Mouse (Mus musculus) forebrain, embryonic 12.5 days (tissue): ENCODE measurements around the gene Snx29. TPM values are rescaled to one million over a fixed set of nuclear protein-coding genes. Genes with fewer than 3 reads are reported as not detected.

Source experiments
- ATAC-seq: fragments of 200-750 bp; cut with Nextera tagmentation; 2 replicates; pipeline ENCODE4 v1.8.0; 2017; ENCODE audit warnings: moderate TSS enrichment; ENCODE audit not compliant: low FRiP score
- H3K27ac ChIP-seq: fragments of 300-500 bp; sonication (generic); 2 replicates; pipeline ENCODE4 v1.5.1; 2016; ENCODE audit warnings: mild to moderate bottlenecking
- H3K27me3 ChIP-seq: fragments of 300-500 bp; sonication (generic); 2 replicates; pipeline ENCODE4 v1.6.1; 2016; ENCODE audit warnings: mild to moderate bottlenecking
- H3K36me3 ChIP-seq: fragments of 300-500 bp; sonication (generic); replicated peaks from 2 replicates; pipeline ENCODE4 v1.6.1; 2016; ENCODE audit warnings: mild to moderate bottlenecking
- H3K4me1 ChIP-seq: fragments of 300-500 bp; sonication (generic); 2 replicates; pipeline ENCODE4 v1.6.1; 2016
- H3K4me2 ChIP-seq: fragments of 300-500 bp; sonication (generic); 2 replicates; pipeline ENCODE4 v1.6.1; 2016; ENCODE audit warnings: mild to moderate bottlenecking, moderate library complexity
- H3K4me3 ChIP-seq: fragments of 300-500 bp; sonication (generic); replicated peaks from 2 replicates; pipeline ENCODE4 v1.5.1; 2016; ENCODE audit warnings: mild to moderate bottlenecking
- H3K9ac ChIP-seq: fragments of 300-500 bp; sonication (generic); 2 replicates; pipeline ENCODE4 v1.6.1; 2016; ENCODE audit warnings: mild to moderate bottlenecking
- H3K9me3 ChIP-seq: fragments of 300-500 bp; sonication (generic); 2 replicates; pipeline ENCODE4 v1.6.1; 2016
- WGBS: fragments of 180-500 bp; shearing (Covaris S2); methylation state at CpG from one replicate; pipeline ENCODE4 v1.1.7; 2016; 5-methylcytosine and 5-hydroxymethylcytosine counted together
- polyA plus RNA-seq: library from polyadenylated mRNA; unstranded; fragments of >200 nt; fragmentation: Nextera tagmentation; extraction: Ambion mirVana; gene quantifications from 2 replicates; pipeline ENCODE4 v1.2.1, GENCODE M21; 2016

The Snx29 gene
- polyA plus RNA-seq, 1 experiment from 2014 or later: 16.4 TPM

DNA sequence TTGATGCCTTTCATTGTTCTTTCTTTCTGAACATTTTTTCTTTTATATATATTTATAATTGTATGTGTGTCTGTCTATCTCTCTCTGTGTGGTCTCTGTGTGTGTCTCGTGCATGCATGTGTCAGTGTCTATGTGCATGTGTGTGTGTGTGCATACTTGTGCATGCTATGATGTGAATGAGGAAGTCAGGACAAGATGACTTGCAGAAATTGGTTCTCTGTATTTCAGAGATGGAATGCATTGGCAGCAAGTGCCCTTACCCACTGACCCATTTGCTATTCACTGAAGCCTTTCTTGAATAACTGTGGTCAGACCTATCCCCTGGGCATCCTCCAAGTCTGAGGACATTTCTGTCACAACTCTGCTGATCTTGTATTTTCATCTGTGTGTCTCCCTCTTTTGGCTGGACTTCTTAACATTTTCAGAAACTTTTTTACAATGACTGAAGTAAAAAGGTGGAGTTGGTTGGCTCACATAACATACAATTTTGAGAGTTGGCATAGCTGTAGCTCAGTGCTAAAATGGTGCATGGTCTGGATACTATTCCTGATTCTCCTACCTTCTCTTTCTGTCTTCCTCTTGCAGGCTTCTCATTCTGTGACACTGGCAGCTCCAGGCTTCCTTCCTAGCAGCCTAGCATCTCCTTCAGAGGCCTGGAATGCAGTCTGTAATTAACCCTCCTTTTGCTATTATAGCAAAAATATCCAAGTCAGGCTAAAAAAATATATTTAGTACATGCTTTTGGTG lies 278.8 kb downstream of the Snx29 start:
- Histone ChIP-seq H3K9me3 (no peaks in the 10 kb centered on the region), H3K4me1 (peaks cover 6% of the 10 kb centered on the region; the same call in 1 of the 2 replicates), H3K4me2 (no peak overlapping the region), H3K27me3 (no peaks in the 10 kb centered on the region), H3K36me3 (no peaks in the 10 kb centered on the region), H3K27ac (no peak overlapping the region), H3K9ac (no peak overlapping the region), H3K4me3 (no peak overlapping the region)
- 96% methylated on average over 1 of the region's 1 CpGs for WGBS
- no peak for ATAC-seq

DNA sequence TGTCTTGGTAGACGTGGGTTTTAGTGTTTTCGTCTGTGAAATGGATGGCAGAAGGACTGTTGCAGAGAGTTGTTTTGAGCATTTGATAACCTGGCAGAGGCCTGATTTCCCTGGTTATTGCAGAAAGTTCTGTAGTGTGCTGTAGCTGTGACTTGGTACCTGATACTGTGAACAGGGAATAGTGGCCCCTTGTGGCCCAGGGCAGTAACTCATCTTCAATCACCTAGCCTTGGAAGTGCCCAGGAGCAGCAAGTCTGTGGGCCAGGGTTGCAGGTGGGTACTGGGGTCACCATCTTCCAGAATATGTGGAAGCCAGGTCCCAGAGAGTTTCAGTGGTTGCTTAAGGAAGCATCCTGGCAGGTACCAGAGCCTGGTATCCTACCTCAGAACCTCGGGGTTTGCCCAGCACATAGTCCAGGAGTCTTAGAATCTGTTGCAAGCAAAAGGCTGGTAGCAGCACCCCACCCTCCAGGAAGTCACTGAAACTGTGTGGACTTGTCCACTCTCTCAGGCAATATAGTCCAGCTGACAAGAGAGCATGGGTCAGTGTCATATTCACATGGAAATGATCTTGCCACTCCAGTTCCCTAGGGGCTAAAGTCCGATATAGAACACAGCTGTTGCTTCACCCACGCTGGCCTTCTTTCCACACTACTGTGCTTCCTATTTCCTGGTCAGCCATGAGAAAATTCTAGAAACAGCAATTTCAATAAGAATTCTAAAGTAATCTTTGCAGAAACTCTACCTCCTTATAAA lies 281.1 kb downstream of the Snx29 start:
- Histone ChIP-seq H3K27me3 (no peaks in the 10 kb centered on the region), H3K9me3 (no peaks in the 10 kb centered on the region), H3K27ac (no peak overlapping the region), H3K36me3 (no peaks in the 10 kb centered on the region), H3K4me1 (no peaks in the 10 kb centered on the region), H3K4me3 (no peak overlapping the region), H3K4me2 (no peak overlapping the region), H3K9ac (no peak overlapping the region)
- ATAC-seq: no peak
- WGBS: 78% methylated on average over 5 of the region's 5 CpGs

DNA sequence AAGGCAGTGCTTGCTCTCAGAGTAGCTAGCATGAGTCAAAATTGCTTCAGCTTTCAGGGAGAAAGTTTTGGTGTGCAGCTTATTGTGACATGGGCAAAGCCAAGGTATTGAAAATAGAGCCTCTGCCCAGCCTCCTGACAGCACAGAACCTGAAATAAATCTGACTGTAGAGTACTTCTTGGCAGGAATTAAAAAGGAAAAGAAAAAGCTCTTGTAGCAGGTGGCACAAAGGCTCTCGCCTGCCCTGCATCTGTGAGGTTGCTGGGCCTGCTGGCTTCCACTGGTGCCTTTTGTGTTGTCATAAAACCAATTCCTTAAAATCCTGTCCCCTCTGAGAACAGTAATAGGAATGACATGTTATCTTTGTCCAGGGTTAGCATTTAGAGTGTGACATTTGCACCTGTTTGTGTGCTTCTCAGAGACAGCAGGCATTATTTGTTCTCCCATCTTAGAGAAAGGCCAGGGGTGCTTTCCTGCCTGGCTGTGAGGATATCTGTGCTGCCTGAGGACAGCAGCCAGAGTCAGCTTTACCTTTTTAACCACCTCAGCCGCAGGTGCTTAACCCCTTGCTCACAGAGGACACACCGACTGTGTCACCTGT lies 289.9 kb downstream of the Snx29 start:
- Histone ChIP-seq H3K4me2 (no peak overlapping the region), H3K9ac (no peak overlapping the region), H3K27ac (no peak overlapping the region), H3K9me3 (0 out of 2 replicates have a peak, but pooled peaks cover 9% of the 10 kb centered on the region), H3K4me1 (no peaks in the 10 kb centered on the region), H3K4me3 (no peak overlapping the region), H3K36me3 (no peaks in the 10 kb centered on the region), H3K27me3 (no peaks in the 10 kb centered on the region)
- WGBS: 85% methylated on average over 3 of the region's 3 CpGs
- ATAC-seq: no peak

DNA sequence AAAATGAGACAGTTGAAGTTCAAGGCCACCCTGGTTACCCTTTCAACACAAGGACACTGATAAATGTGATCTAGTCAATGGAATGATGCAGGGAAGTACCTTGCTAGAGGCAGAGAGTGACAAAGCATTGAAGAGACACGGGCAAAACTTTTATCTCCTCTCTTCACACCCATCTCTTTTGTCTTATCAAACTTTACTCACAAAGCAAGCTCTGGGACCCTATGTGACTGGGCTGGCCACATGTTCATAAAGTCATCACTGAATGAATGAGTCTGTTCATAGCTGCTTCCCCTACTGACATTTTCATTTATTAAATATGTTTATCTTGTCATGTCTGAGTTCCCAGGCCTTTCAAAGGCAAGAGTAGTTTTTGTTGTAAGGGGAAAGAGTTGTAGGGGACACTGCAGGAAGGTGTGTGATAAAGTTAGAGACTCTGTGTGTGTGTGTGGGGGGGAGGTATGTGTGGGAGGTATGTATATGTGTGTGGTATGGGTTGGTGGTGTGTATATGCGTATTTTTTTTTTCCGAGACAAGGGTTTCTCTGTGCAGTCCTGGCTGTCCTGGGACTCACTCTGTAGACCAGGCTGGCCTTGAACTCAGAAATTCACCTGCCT lies 291.8 kb downstream of the Snx29 start:
- Histone ChIP-seq H3K4me3 (no peak overlapping the region), H3K4me1 (no peaks in the 10 kb centered on the region), H3K27me3 (no peaks in the 10 kb centered on the region), H3K36me3 (no peaks in the 10 kb centered on the region), H3K9ac (no peak overlapping the region), H3K27ac (no peak overlapping the region), H3K4me2 (no peak overlapping the region), H3K9me3 (0 out of 2 replicates have a peak, but pooled peaks cover 9% of the 10 kb centered on the region)
- ATAC-seq: no peak
- 97% methylated on average over 3 of the region's 3 CpGs for WGBS

DNA sequence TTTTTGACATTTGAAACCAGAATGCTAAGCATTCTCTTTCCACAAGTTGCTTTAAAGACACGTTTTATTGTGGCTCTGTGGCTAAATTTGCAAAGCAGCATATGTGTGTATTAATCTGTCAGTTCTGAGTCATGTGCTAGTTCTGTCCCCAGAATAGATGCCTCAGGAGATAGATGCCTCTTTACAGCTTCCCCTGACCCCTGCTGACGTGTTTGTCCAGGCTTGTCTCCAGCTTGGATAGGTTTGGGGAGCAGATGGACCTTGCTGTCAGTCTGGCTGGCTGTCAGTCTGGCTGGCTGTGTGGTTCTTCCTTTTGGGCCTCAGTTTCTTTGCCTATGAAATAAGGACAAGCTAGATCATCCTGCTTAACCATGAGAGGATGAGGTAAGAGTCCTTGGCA lies 292.9 kb downstream of the Snx29 start:
- ATAC-seq: no peak
- no peak overlapping the region for H3K27ac ChIP-seq
- 71% methylated on average over 2 of the region's 2 CpGs for WGBS

DNA sequence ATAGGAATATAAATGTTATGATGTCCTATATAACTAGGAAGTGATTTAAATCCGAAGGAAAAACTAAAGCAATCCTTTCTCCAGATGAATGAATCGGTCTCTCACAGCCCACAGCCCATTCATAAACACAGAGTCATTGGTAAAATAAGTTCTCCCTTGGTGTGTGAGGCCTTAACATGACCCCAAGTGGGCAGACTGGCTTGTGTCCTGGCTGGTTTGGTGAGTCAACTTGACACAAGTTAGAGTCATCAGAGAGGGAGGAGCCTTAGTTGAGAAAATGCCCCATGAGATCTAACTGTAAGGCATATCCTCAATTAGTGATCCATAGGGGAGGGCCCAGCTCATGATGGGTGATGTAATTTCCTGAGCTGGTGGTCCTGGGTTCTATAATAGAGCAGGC lies 297.2 kb downstream of the Snx29 start:
- no peak for ATAC-seq
- Histone ChIP-seq H3K27me3 (no peaks in the 10 kb centered on the region), H3K4me3 (no peak overlapping the region), H3K9me3 (0 out of 2 replicates have a peak, but pooled peaks cover 9% of the 10 kb centered on the region), H3K36me3 (no peaks in the 10 kb centered on the region), H3K4me1 (no peaks in the 10 kb centered on the region), H3K27ac (no peak overlapping the region), H3K4me2 (no peak overlapping the region), H3K9ac (no peak overlapping the region)
- 94% methylated on average over 2 of the region's 2 CpGs for WGBS

More for the DNA sequence above, 292.9 kb downstream of the Snx29 start:
- H3K4me3 ChIP-seq: no peak overlapping the region
- H3K4me2 ChIP-seq: no peak overlapping the region
- H3K27me3 ChIP-seq: no peaks in the 10 kb centered on the region
- H3K4me1 ChIP-seq: no peaks in the 10 kb centered on the region
- 0 out of 2 replicates have a peak, but pooled peaks cover 9% of the 10 kb centered on the region for H3K9me3 ChIP-seq
- no peak overlapping the region for H3K9ac ChIP-seq
- H3K36me3 ChIP-seq: no peaks in the 10 kb centered on the region

DNA sequence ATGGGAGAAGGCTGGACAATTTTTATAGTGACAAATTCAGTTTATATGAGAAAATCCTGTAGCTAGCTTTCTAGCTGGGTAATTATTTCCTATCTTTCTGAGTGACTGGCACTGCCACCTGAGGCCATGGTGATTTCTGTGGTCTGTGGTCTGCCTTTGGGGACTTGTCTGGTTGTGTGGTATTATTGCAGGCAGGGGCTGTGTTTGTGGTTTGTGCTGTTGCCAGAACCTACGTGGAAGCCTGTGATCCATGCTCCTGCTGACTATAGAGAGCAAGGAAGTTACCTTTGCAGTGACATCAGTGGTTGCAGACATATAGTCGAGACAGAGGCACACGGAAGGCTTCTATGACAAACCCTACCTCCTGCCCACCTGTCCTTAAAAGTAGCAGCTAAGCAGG lies 298.3 kb downstream of the Snx29 start:
- WGBS: 90% methylated on average over 3 of the region's 3 CpGs
- H3K4me2 ChIP-seq: no peak overlapping the region
- 0 out of 2 replicates have a peak, but pooled peaks cover 6% of the 10 kb centered on the region for H3K9me3 ChIP-seq
- H3K4me3 ChIP-seq: no peak overlapping the region
- ATAC-seq: no peak
- no peak overlapping the region for H3K27ac ChIP-seq
- no peaks in the 10 kb centered on the region for H3K27me3 ChIP-seq
- no peaks in the 10 kb centered on the region for H3K36me3 ChIP-seq
- H3K9ac ChIP-seq: no peak overlapping the region
- H3K4me1 ChIP-seq: peaks cover 3% of the 10 kb centered on the region; the same call in 1 of the 2 replicates

DNA sequence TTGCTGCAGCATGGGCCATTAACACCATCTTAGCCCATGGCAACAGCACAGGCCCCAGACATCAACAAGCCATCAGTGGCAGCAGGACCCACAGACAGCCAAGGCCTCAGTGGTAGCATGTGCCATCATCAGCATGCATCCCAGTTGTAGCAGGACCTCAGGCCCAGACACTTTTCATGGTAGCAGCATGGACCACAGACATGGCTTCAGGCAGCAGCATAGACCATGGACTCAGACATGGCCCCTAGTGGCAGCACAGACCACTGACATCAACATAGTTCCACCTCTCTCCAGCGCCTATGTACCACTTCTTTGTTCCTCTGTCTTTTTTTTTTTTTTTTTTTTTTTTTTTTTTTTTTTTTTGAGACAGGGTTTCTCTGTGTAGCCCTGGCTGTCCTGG lies 299.0 kb downstream of the Snx29 start:
- no peak for ATAC-seq
- Histone ChIP-seq H3K9me3 (0 out of 2 replicates have a peak, but pooled peaks cover 2% of the 10 kb centered on the region), H3K4me2 (no peak overlapping the region), H3K4me3 (no peak overlapping the region), H3K4me1 (peaks cover 6% of the 10 kb centered on the region; the same call in 1 of the 2 replicates), H3K9ac (no peak overlapping the region), H3K27me3 (no peaks in the 10 kb centered on the region), H3K27ac (no peak overlapping the region), H3K36me3 (no peaks in the 10 kb centered on the region)
- 87% methylated on average over 1 of the region's 1 CpGs for WGBS

DNA sequence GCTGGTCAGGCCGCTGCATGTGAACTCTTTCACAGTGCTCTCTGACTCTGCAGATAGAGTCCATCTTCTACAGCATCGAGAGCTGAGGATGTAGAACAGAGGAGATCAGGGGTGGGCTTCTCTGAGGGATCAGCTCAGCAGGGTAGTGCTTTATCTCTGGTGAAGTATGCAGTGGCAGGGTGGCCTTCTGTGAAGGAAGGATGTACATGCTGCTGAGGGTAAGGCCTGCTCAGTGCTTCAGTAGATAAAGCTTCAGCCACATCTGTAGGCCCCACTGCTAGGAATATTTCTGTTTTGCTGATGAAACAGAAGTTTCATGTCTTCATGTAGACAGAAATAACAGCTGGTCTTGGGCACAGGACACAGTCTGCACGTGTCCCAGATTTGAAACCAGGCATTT lies 300.3 kb downstream of the Snx29 start:
- ATAC-seq: no peak

DNA sequence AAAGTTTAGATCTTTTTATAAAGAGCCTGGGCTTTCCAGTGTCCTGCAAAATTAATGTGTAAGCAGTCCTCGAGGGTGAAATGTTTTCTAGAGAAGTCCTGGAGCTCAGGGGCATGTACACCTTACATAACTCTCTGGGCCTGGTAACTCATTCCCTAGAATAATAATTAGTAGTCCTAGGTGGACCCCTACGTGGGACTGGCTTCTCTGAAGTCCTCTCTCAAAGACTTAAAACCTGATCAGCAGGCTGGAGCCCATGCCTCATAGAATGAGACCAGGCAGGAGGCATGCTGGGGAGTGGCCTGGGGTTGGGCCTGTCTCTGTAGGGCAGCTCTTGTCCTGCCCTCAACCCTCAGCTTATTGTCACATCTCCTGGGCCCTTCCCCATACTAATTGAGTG lies 301.4 kb downstream of the Snx29 start:
- H3K36me3 ChIP-seq: no peaks in the 10 kb centered on the region
- no peak overlapping the region for H3K4me3 ChIP-seq

More for the DNA sequence above, 300.3 kb downstream of the Snx29 start:
- H3K9me3 ChIP-seq: no peaks in the 10 kb centered on the region
- 85% methylated on average over 3 of the region's 3 CpGs for WGBS
- H3K27ac ChIP-seq: no peak overlapping the region
- H3K27me3 ChIP-seq: no peaks in the 10 kb centered on the region
- no peaks in the 10 kb centered on the region for H3K36me3 ChIP-seq
- no peak overlapping the region for H3K9ac ChIP-seq
- H3K4me1 ChIP-seq: peaks cover 6% of the 10 kb centered on the region; the same call in 1 of the 2 replicates
- H3K4me3 ChIP-seq: no peak overlapping the region
- no peak overlapping the region for H3K4me2 ChIP-seq

DNA sequence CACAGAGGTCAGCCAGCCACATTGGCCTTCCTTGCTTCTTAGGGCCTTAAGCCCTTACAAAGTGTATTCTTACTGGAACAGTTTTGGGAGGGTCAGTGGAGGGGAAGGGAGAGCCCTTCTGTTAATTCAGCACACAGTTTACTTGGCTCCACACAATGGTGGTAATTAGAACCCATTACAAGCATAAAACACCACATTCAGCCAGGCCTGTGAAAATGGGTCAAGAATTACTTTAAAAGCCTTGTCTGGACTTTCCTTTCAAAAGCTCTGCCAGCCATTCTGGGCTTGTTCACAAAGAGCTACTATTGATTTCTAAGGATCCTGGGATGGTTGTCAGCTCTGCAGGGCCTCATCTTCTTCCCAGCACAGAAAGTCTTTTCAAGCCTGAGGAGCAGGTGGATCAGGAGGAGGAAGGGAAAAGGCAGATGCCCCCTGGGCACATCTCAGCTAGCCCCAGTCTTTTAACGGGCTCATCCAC lies 303.3 kb downstream of the Snx29 start:
- 23% methylated on average over 1 of the region's 1 CpGs for WGBS
- H3K36me3 ChIP-seq: no peaks in the 10 kb centered on the region
- H3K27ac ChIP-seq: no peak overlapping the region
- H3K4me1 ChIP-seq: peaks cover 6% of the 10 kb centered on the region; the same call in 1 of the 2 replicates
- H3K4me3 ChIP-seq: no peak overlapping the region
- no peaks in the 10 kb centered on the region for H3K27me3 ChIP-seq
- H3K4me2 ChIP-seq: no peak overlapping the region
- no peak overlapping the region for H3K9ac ChIP-seq
- H3K9me3 ChIP-seq: no peaks in the 10 kb centered on the region
- no peak for ATAC-seq

More for the DNA sequence above, 301.4 kb downstream of the Snx29 start:
- no peaks in the 10 kb centered on the region for H3K27me3 ChIP-seq
- H3K27ac ChIP-seq: no peak overlapping the region
- no peaks in the 10 kb centered on the region for H3K9me3 ChIP-seq
- 69% methylated on average over 2 of the region's 2 CpGs for WGBS
- peaks cover 6% of the 10 kb centered on the region; the same call in 1 of the 2 replicates for H3K4me1 ChIP-seq
- H3K9ac ChIP-seq: no peak overlapping the region
- H3K4me2 ChIP-seq: no peak overlapping the region
- no peak for ATAC-seq

DNA sequence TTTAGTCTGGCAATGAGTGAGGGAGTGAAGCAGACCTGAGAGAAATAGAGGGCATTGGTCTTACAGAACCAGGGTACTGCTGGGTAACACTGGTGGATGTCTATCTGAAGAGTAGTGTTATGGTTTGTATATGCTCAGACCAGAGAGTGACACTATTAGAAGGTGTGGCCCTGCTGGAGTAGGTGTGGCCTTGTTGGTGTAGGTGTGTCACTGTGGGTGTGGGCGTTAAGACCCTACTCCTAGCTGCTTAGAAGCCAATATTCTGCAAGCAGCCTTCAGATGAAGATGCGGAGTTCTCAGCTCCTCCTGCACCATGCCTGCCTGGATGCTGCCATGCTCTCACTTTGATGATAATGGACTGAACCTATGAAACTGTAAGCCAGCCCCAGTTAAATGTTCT lies 303.9 kb downstream of the Snx29 start:
- Histone ChIP-seq H3K36me3 (no peaks in the 10 kb centered on the region), H3K27ac (no peak overlapping the region)
- ATAC-seq: no peak

More for the DNA sequence above, 303.9 kb downstream of the Snx29 start:
- no peak overlapping the region for H3K4me3 ChIP-seq
- no peak overlapping the region for H3K9ac ChIP-seq
- H3K9me3 ChIP-seq: no peaks in the 10 kb centered on the region
- no peak overlapping the region for H3K4me2 ChIP-seq
- peaks cover 6% of the 10 kb centered on the region; the same call in 1 of the 2 replicates for H3K4me1 ChIP-seq
- H3K27me3 ChIP-seq: no peaks in the 10 kb centered on the region
- 84% methylated on average over 2 of the region's 2 CpGs for WGBS
